Mouse (Mus musculus) liver, embryonic 14.5 days (tissue): ENCODE measurements around the gene Ppp2ca.
A peak's percentile ranks its signal among the peaks of the same experiment; 100 is the strongest.

Source experiments
- CTCF ChIP-seq: IDR thresholded peaks from 2 replicates; pipeline ENCODE4 v1.5.1; 2016; ENCODE audit warnings: antibody characterized with exemption, low read depth, control low read depth
- EP300 ChIP-seq: IDR thresholded peaks from 2 replicates; pipeline ENCODE4 v1.6.1; 2016; ENCODE audit warnings: antibody characterized with exemption, low read depth

GRCm38 (mm10) chr11:52076742-52077352 is 21.6 kb upstream of the Ppp2ca start:
- TF ChIP-seq CTCF (peak; percentile 31; the same call in 1 of the 2 replicates), EP300 (no peak)
